Mouse (Mus musculus) ES-Bruce4 (cell line): ENCODE results near the gene Slco2b1.
"Not testable (repeated sequence)": the region's sequence is repeated elsewhere in the genome, so short reads cannot be mapped to it uniquely, and the experiment has no call there.

Source experiments
- CTCF ChIP-seq: IDR thresholded peaks from one replicate; pipeline ENCODE4 v1.8.1; 2011; ENCODE audit warnings: low read depth, low read length
- EP300 ChIP-seq: IDR thresholded peaks from 2 replicates; pipeline ENCODE4 v1.6.1; 2011; ENCODE audit warnings: low read depth, low read length; ENCODE audit not compliant: insufficient read depth
- POLR2A ChIP-seq: IDR thresholded peaks from one replicate; pipeline ENCODE4 v1.8.1; 2011; ENCODE audit warnings: low read length; ENCODE audit not compliant: insufficient read depth

GRCm38 (mm10) chr7:99694424-99694823 lies 16.7 kb downstream of the Slco2b1 start:
- TF ChIP-seq CTCF, POLR2A, EP300: not testable (repeated sequence)
